Mouse (Mus musculus): ENCODE results near the gene Endog. TPM values are rescaled to one million over a fixed set of nuclear protein-coding genes. Genes with fewer than 3 reads are reported as not detected.

Gene Endog
- polyA plus RNA-seq (2012; rRNA removed) = 14.6 and 18.2 TPM in 2 replicates

DNA sequence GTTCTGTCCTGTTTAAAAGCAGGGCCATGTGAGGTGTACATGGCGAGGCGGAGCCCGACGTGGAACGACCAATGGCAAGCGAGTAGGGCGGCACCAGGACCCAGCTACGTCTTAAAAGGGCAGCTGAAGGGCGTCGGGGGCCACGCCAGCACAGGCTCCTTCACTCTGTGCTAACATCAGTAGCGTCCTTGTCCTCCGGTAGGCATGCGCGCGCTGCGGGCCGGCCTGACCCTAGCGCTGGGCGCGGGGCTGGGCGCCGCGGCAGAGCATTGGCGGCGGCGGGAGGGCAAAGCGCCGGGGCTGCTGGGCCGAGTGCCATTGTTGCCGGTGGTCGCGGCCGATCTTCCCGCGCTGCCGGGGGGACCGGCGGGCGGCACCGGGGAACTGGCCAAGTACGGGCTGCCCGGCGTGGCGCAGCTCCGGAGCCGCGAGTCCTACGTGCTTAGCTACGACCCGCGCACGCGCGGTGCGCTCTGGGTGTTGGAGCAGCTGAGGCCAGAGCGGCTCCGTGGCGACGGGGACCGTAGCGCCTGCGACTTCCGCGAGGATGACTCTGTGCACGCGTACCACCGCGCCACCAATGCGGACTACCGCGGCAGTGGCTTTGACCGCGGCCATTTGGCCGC lies at the start of gene Endog:
Gene Endog, plus strand, starts transcription at position 123 of the 626 bp plus-strand sequence.

DNA sequence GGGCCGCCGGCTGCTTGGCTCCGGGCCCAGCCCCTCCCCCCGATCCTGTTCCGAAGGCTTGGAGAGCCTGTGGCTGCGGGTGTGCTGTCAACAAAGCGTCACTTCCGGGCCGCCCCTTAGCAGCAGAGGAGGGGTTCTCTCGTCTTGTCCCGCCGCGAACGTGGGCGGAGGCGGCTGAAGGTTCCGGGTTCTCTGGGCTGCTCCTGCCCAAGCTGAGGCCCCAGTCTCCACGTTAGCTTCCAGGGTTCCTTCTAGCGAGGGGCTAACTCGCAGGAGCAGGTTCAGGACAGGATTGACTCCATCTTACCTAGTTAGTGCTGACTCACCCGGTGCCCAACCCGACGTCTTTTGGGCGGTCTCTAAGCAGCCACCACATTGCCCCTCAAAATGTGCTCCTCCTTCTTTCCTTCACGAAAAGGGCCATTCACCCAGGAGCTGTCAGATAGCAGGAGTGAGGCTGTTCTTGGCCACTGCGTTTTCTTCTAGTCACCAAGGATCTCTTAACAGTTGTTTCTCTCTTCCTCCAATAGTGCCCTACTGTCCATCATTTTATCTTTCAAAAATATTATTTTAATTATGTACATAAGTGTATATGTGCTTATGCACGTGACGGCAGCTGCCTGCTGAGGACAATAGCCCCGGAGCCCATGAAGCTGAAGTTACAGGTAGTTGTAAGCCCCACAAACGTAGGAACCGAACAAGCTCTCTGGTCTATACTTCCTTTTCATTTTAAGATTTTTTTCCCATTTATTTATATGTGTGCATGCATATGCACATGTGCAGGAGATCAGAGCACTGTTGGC lies 46.6 kb upstream of the Endog start, which contains the start of gene Zer1:
Gene Zer1, minus strand, starts transcription at position 114 of the 803 bp plus-strand sequence.

DNA sequence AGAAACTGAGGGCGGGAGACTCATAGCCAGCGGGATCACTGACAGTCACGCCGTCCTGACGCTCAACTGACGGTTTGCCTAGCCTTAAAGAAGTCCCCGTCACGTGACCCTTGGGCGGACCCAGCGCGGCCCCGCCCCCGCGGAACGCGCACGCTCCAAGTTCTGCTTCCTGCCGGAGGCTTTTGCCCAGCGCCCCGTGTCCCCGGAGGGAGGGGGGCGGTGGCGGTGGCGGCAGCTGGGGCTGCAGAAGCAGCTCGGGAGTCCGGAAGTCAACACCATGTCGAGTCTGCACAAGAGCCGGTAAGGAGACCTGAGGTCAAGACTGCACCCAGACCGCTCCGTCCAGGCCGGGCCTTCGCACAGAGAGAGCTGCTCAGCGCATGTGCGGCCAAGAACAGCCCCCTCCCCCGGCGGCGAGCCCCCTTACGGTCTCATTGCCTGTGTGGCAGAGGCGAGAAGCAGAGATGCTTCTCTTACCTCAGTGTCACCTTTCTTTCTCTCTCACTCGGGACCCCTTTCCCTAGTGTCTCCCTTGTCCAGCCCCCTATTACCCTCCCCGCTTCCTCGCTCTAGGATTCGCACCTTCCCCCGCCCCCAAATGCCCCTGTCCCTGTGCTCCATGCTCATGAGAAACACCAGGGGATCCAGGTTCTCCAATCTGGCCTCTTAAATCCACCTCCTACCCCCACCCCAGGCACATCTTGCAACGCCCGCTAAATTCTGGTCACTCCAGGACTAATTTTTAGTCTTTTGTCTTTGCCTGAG lies 37.5 kb upstream of the Endog start, which contains the start of gene Tbc1d13:
Gene Tbc1d13, plus strand, starts transcription at position 134 of the 765 bp plus-strand sequence.

DNA sequence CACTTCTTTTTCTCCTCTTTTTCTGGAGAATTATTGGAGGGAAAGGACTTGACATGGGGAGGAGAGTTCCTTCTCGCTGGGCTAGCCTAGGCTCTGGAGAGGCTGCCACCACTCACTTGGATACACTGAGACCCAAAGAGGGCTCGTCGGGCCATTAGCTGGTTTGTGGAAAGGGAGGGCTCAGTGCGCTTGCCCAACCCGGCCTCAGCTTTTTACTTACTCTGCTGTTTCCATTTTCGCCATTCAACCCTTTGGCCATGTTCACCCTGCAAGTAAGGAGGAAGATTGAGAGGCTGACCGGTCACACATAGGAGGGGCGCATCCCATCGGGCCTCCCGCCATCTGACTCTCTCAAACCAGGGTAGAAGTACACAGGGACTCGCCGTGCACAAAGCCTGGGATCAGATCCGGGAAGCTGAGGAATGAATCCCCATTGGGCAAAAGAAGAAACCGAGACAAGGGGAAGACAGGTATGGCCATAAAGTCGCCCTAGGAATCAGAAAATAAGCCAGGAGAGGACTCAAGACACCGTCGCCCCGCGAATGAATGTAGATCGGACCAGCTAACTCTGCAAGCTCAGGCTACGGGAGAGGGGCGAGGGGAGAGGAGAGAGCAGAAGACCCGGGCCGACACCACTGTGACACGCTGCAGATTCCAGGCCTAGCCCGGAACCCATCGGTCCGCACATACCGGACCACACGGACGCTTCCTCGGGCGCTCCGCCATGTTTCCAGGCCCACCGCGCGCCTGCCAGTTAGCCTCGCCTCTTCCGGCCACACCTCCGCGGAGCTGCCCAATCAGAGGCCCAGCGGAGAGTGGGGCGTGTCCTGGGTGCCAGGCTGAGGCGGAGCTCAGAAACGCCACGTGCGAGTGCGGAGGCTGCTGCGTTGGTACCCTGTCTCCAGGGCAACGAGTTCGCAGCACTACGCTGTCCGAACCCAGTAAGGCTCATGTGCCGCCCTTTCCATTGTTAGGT lies 6.7 kb downstream of the Endog start, which contains the start of gene Spout1:
Gene Spout1, minus strand, starts transcription at position 760 of the 976 bp plus-strand sequence.

DNA sequence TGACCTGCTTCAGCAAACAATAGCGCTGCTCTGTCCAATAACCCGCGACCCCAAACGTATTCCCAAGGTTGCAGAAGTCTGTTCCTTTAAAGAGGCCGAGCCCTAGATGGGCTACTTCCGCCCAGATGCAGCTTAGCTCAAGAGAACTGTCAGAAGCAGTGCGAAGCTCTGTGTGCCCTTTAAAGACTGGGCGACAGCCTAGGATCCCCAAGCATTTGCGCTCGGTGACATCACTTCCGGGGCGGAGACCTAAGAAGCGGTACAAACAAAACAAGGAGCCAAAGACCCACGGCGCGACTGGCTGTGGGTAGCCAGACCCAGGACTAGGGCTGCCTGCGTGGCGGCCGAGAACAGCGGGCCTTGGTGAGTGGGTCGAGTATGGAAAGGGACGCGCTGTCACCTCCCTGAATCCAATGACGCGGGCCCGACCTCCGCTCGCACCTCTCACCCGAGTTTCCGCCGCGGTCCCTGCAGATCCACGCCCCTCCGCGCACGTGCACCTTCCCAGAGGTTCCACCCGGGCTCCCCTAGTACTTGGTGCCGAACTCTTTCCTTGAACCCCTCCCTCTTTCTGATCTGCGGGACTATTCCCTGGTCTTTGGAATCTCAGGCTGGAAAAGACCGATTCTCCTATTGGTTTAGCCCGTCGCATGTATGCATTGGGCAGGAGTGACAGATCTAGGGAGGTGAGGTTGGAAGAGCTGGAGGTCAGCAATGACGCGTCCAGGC lies 34.5 kb downstream of the Endog start, which contains the start of gene Kyat1:
Gene Kyat1, minus strand, starts transcription at position 219 of the 729 bp plus-strand sequence.

Other genes starting within 250 kb of the Endog start
- gene Gle1, start 236.1 kb upstream of the Endog start, polyA plus RNA-seq (2012; rRNA removed) = 55.0 and 55.1 TPM in 2 replicates
- 550 and 589 TPM in 2 replicates for gene Sptan1, start 205.9 kb upstream of the Endog start, polyA plus RNA-seq (2012; rRNA removed)
- gene Wdr34, start 122.6 kb upstream of the Endog start, polyA plus RNA-seq (2012; rRNA removed) = 63.2 and 64.7 TPM in 2 replicates
- gene Set, start 114.1 kb upstream of the Endog start, polyA plus RNA-seq (2012; rRNA removed) = 346 and 393 TPM in 2 replicates
- 9.1 TPM in 2 replicates for gene Pkn3, start 93.8 kb upstream of the Endog start, polyA plus RNA-seq (2012; rRNA removed)
- 30.2 and 39.0 TPM in 2 replicates for gene Zdhhc12, start 77.8 kb upstream of the Endog start, polyA plus RNA-seq (2012; rRNA removed)
- 69.0 TPM in 2 replicates for gene Zer1, start 46.9 kb upstream of the Endog start, polyA plus RNA-seq (2012; rRNA removed)
- gene Tbc1d13, start 37.7 kb upstream of the Endog start, polyA plus RNA-seq (2012; rRNA removed) = 61.3 and 63.8 TPM in 2 replicates
- gene Spout1, start 7.0 kb downstream of the Endog start, polyA plus RNA-seq (2012; rRNA removed) = 54.3 and 55.7 TPM in 2 replicates
- gene Kyat1, start 34.4 kb downstream of the Endog start, polyA plus RNA-seq (2012; rRNA removed) = 31.1 and 32.9 TPM in 2 replicates
- gene Lrrc8a, start 66.2 kb downstream of the Endog start, polyA plus RNA-seq (2012; rRNA removed) = 26.6 and 28.7 TPM in 2 replicates
- gene Gm28035, start 69.1 kb downstream of the Endog start, polyA plus RNA-seq (2012; rRNA removed) = 11.1 and 16.3 TPM in 2 replicates
- gene Phyhd1, start 94.7 kb downstream of the Endog start, polyA plus RNA-seq (2012; rRNA removed) = 16.7 and 19.0 TPM in 2 replicates
- gene Gm28038, start 109.5 kb downstream of the Endog start, polyA plus RNA-seq (2012; rRNA removed) = not detected in 2 replicates
- 11.0 and 12.2 TPM in 2 replicates for gene Dolk, start 114.8 kb downstream of the Endog start, polyA plus RNA-seq (2012; rRNA removed)
- gene Nup188, start 114.9 kb downstream of the Endog start, polyA plus RNA-seq (2012; rRNA removed) = 42.1 and 44.5 TPM in 2 replicates
- 289 and 290 TPM in 2 replicates for gene Sh3glb2, start 187.8 kb downstream of the Endog start, polyA plus RNA-seq (2012; rRNA removed)
- 36.1 and 36.8 TPM in 2 replicates for gene Miga2, start 192.7 kb downstream of the Endog start, polyA plus RNA-seq (2012; rRNA removed)
- gene Dolpp1, start 220.8 kb downstream of the Endog start, polyA plus RNA-seq (2012; rRNA removed) = 69.9 and 75.3 TPM in 2 replicates
- gene Crat, start 244.3 kb downstream of the Endog start, polyA plus RNA-seq (2012; rRNA removed) = 26.2 and 28.0 TPM in 2 replicates
- gene Ptpa, start 244.5 kb downstream of the Endog start, polyA plus RNA-seq (2012; rRNA removed) = 113 and 121 TPM in 2 replicates